Mouse (Mus musculus): ENCODE data around the gene Tppp3.

Gene Tppp3

GRCm38 (mm10) chr8:105484030-105484368 is 12.7 kb upstream of the Tppp3 start:
- DNase-seq = no peak

GRCm38 (mm10) chr8:105483212-105484029 is 12.1 kb upstream of the Tppp3 start:
- peak; percentile 79 for DNase-seq

GRCm38 (mm10) chr8:105482123-105482522 is 10.8 kb upstream of the Tppp3 start:
- DNase-seq = no peak

- peak; percentile 69 for DNase-seq
Measured at GRCm38 (mm10) chr8:105481453-105481852, 10.1 kb upstream of the Tppp3 start.

GRCm38 (mm10) chr8:105481013-105481412 is 9.7 kb upstream of the Tppp3 start:
- DNase-seq = no peak

- DNase-seq = no peak
Measured at GRCm38 (mm10) chr8:105477792-105478191, 6.5 kb upstream of the Tppp3 start.

- DNase-seq = peak; percentile 78
Measured at GRCm38 (mm10) chr8:105476628-105477413, 5.5 kb upstream of the Tppp3 start.

- DNase-seq = no peak
Measured at GRCm38 (mm10) chr8:105476161-105476560, 4.8 kb upstream of the Tppp3 start.

- no peak for DNase-seq
Measured at GRCm38 (mm10) chr8:105475742-105476141, 4.4 kb upstream of the Tppp3 start.

- no peak for DNase-seq
Measured at GRCm38 (mm10) chr8:105475254-105475653, 3.9 kb upstream of the Tppp3 start.

GRCm38 (mm10) chr8:105474680-105475079 is 3.4 kb upstream of the Tppp3 start:
- DNase-seq = no peak

GRCm38 (mm10) chr8:105473816-105474606 is 2.7 kb upstream of the Tppp3 start:
- peak; percentile 82 for DNase-seq

GRCm38 (mm10) chr8:105472983-105473382 is 1.7 kb upstream of the Tppp3 start:
- DNase-seq = no peak

- DNase-seq = no peak
Measured at GRCm38 (mm10) chr8:105472414-105472932, 1.1 kb upstream of the Tppp3 start.

- DNase-seq = no peak
Measured at GRCm38 (mm10) chr8:105470681-105471313, 529 bp downstream of the Tppp3 start.

- no peak for DNase-seq
Measured at GRCm38 (mm10) chr8:105470262-105470661, 1.1 kb downstream of the Tppp3 start.

- no peak for DNase-seq
Measured at GRCm38 (mm10) chr8:105469816-105470215, 1.5 kb downstream of the Tppp3 start.

- peak; percentile 72 for DNase-seq
Measured at GRCm38 (mm10) chr8:105469041-105469695, 2.2 kb downstream of the Tppp3 start.

- no peak for DNase-seq
Measured at GRCm38 (mm10) chr8:105468002-105468720, 3.2 kb downstream of the Tppp3 start.

GRCm38 (mm10) chr8:105467396-105467985 is 3.8 kb downstream of the Tppp3 start:
- DNase-seq = no peak
